Mouse (Mus musculus) stomach, postnatal 0 days (tissue): ENCODE data around the gene Tescl.

ENCODE experiments used
- CTCF ChIP-seq: IDR thresholded peaks from 2 replicates; pipeline ENCODE4 v1.5.1; 2016; ENCODE audit warnings: antibody characterized with exemption, low read depth, mild to moderate bottlenecking, moderate library complexity
- EP300 ChIP-seq: optimal IDR thresholded peaks from 2 replicates; pipeline ENCODE3; 2016; ENCODE audit warnings: antibody characterized with exemption

GRCm38 (mm10) chr7:24287670-24288069 lies 46.1 kb downstream of the Tescl start:
- TF ChIP-seq CTCF (no peak), EP300 (no peak)
